Mouse (Mus musculus) kidney, adult 8-10 months (tissue): ENCODE measurements at regions not wholly inside any gene's neighbourhood (a gene's known extent, or its start where the extent isn't known, plus 50 kb on each side); places are given as distances from the start of the nearest gene placed in this dataset.

Experiments used
- DNase-seq, 2 experiments: peaks; one replicate each; pipeline ENCODE4 v3.0.0; 2022

DNA sequence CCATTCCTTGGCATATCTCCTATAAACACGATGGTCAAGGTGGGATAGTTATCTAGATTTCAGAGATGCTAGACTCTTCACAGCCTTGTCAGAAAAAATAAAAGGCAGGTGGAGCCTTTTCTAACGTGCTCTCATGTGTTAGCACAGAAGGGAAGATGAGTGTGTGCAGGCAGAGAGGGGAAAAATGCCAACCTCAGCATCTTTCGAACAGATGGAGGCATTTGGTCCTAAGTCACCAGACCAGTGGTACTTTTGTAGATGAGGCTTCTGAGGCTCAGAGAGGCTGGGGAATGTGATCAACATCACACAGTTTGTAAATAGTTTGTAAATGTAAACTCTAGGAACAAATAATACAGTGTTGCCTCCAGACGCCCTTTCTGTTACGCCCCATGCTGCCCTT is 50.9 kb upstream of the Ankrd55 start:
- DNase-seq = no peak

DNA sequence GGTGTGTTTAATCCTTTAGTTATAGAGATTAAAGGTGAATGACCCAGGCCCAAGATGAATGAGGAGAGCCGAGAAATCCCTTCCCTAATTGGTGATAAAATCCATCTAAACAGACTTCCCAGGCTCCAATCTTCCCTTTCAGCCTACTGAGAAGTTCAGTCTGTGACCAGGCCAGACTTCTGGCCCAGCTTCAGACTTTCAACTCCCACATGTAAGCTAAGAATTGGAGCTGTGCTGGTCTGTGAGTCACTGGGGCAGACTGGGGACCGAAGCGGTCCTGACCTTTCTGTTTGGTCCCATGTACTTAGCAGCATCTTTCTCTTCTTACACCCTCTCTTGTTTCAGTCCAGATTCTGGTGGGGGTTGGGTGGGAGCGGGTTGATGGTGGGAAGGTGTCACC is 50.3 kb upstream of the Ankrd55 start:
- DNase-seq = no peak
